Mouse (Mus musculus): ENCODE results near the gene Daam1. TPM values are rescaled to one million over a fixed set of nuclear protein-coding genes. Genes with fewer than 3 reads are reported as not detected.

The Daam1 gene
- polyA plus RNA-seq, 1 experiment from 2014 or later = 19.7 TPM

- H3K4me3 ChIP-seq = no peak overlapping the region
- no peak overlapping the region for H3K27ac ChIP-seq (replicated peaks)
- no peak for ATAC-seq (ENCODE audit: low read depth)
- no peaks in the 10 kb centered on the region for H3K36me3 ChIP-seq
- WGBS = 91% methylated on average over 14 of the region's 14 CpGs
- no peak overlapping the region for H3K4me2 ChIP-seq
- H3K9ac ChIP-seq = no peak overlapping the region
- no peaks in the 10 kb centered on the region for H3K9me3 ChIP-seq
- H3K27me3 ChIP-seq = no peaks in the 10 kb centered on the region; the same call in 1 of the 2 replicates
- H3K4me1 ChIP-seq (replicated peaks) = peaks cover 6% of the 10 kb centered on the region; the same call in 1 of the 2 replicates
Observed at GRCm38 (mm10) chr12:71812567-71812966, 18.3 kb upstream of the Daam1 start.

DNA sequence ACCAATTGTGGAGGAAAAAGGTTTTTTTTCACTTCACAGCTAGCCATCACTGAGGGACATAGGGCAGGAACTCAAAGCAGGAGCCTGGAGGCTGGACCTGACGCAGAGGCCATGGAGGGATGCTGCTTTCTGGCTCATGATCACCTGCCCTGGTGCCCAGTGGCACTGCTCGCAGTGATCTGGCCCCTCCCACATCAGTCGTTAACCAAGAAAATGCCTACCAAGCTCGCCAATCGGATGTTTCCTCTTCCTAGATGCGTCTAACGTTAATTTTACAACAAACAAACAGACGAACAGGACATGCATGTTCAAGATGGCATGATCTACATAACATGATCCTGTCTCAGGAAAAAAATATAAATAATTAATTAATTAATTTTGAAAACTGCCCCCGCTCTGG lies 17.6 kb upstream of the Daam1 start:
- Histone ChIP-seq H3K4me3 (no peak overlapping the region), H3K4me1 (replicated peaks) (peaks cover 6% of the 10 kb centered on the region; the same call in 1 of the 2 replicates), H3K9me3 (no peaks in the 10 kb centered on the region), H3K9ac (no peak overlapping the region), H3K27ac (replicated peaks) (no peak overlapping the region), H3K4me2 (no peak overlapping the region), H3K27me3 (no peaks in the 10 kb centered on the region; the same call in 1 of the 2 replicates), H3K36me3 (no peaks in the 10 kb centered on the region)
- WGBS = 86% methylated on average over 9 of the region's 9 CpGs
- ATAC-seq (ENCODE audit: low read depth) = no peak

DNA sequence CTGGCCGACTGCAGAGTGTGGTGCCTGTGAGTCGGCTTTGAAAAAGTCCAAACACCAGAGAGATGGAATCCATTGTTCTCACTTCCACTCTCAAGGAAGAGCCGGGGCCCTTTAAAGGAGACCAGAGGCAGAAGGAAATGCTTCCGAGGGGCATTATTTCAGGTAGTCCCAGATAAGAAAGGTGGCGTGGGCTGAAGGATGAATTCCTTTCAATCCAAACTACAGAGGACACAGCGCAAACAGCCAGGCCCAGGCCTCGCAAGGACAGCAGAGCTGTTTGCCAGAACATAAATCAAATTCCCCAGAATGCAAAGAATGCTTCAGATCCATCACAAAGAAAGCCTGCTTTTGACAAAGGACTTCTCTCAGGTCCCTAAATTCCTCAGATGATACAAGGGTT lies 17.1 kb upstream of the Daam1 start:
- 21% methylated on average over 7 of the region's 7 CpGs for WGBS
- Histone ChIP-seq H3K27ac (replicated peaks) (no peak overlapping the region), H3K36me3 (no peaks in the 10 kb centered on the region)

GRCm38 (mm10) chr12:71820094-71820493 lies 10.8 kb upstream of the Daam1 start:
- 85% methylated on average over 5 of the region's 5 CpGs for WGBS
- H3K9me3 ChIP-seq = no peaks in the 10 kb centered on the region
- no peak overlapping the region for H3K9ac ChIP-seq
- H3K4me2 ChIP-seq = no peak overlapping the region
- H3K36me3 ChIP-seq = no peaks in the 10 kb centered on the region
- no peaks in the 10 kb centered on the region for H3K4me1 ChIP-seq (replicated peaks)
- no peak overlapping the region for H3K4me3 ChIP-seq
- H3K27me3 ChIP-seq = no peaks in the 10 kb centered on the region
- no peak overlapping the region for H3K27ac ChIP-seq (replicated peaks)
- no peak for ATAC-seq (ENCODE audit: low read depth)

More for the DNA sequence above, 17.1 kb upstream of the Daam1 start:
- H3K27me3 ChIP-seq = no peaks in the 10 kb centered on the region; the same call in 1 of the 2 replicates
- no peaks in the 10 kb centered on the region for H3K9me3 ChIP-seq
- ATAC-seq (ENCODE audit: low read depth) = no peak
- peaks cover 6% of the 10 kb centered on the region; the same call in 1 of the 2 replicates for H3K4me1 ChIP-seq (replicated peaks)
- H3K9ac ChIP-seq = 0 out of 2 replicates have a peak overlapping the region, but pooled peaks have one; percentile 5
- H3K4me2 ChIP-seq = no peak overlapping the region
- no peak overlapping the region for H3K4me3 ChIP-seq

GRCm38 (mm10) chr12:71821272-71821671 lies 9.6 kb upstream of the Daam1 start:
- no peak overlapping the region for H3K27ac ChIP-seq (replicated peaks)
- H3K4me2 ChIP-seq = no peak overlapping the region
- ATAC-seq (ENCODE audit: low read depth) = no peak
- H3K4me3 ChIP-seq = no peak overlapping the region
- WGBS = 93% methylated on average over 5 of the region's 5 CpGs
- H3K9ac ChIP-seq = no peak overlapping the region
- no peaks in the 10 kb centered on the region for H3K36me3 ChIP-seq
- no peaks in the 10 kb centered on the region for H3K9me3 ChIP-seq
- H3K27me3 ChIP-seq = 0 out of 2 replicates have a peak, but pooled peaks cover 3% of the 10 kb centered on the region
- no peaks in the 10 kb centered on the region for H3K4me1 ChIP-seq (replicated peaks)

DNA sequence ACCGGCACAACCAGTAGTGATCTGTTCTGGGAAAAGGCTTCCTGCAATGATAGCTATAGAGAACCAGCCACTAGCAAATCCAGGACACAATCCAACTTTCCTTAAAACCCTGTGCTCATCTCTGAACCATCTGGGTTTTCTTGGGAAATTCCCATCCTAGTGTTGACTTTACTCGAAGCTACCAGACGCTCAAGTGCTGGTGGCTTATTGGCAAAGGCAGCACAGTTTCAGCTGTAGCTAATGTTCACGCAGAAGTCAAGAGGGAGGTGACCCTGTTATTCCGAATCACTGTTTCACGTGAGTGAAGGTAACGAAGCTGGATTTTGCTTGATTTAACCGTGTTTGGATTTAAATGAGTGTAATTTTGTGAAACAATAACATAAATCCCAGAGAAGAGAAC lies 9.1 kb upstream of the Daam1 start:
- Histone ChIP-seq H3K4me2 (no peak overlapping the region), H3K27me3 (0 out of 2 replicates have a peak, but pooled peaks cover 4% of the 10 kb centered on the region), H3K4me3 (no peak overlapping the region), H3K4me1 (replicated peaks) (no peaks in the 10 kb centered on the region), H3K36me3 (no peaks in the 10 kb centered on the region), H3K9me3 (no peaks in the 10 kb centered on the region), H3K27ac (replicated peaks) (no peak overlapping the region), H3K9ac (no peak overlapping the region)
- 81% methylated on average over 8 of the region's 8 CpGs for WGBS
- no peak for ATAC-seq (ENCODE audit: low read depth)

DNA sequence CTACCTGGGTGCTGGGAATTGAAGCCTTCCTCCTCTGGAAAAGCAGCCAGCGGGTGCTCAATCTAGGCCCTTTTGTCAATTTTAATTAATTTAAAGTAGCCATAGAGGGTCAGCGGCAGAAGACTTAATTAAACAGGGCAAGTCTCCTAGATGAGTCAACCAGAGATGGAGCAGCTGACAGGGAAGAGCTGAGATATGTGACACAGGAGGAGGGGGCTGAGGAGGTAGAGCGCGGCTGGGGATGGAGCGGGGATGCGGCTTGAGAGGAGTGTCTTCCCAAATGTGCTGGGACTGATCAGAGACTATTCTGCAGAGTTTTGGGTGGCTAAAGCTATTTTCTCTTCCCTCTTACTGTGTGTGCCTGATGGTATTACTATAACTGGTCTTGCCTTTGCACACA lies 6.0 kb upstream of the Daam1 start:
- H3K4me2 ChIP-seq = no peak overlapping the region
- peaks cover 2% of the 10 kb centered on the region; the same call in 1 of the 2 replicates for H3K4me1 ChIP-seq (replicated peaks)
- peaks cover 4% of the 10 kb centered on the region for H3K27me3 ChIP-seq
- no peaks in the 10 kb centered on the region for H3K36me3 ChIP-seq
- no peak for ATAC-seq (ENCODE audit: low read depth)
- no peak overlapping the region for H3K9ac ChIP-seq
- H3K4me3 ChIP-seq = no peak overlapping the region
- H3K27ac ChIP-seq (replicated peaks) = no peak overlapping the region
- WGBS = 83% methylated on average over 6 of the region's 6 CpGs
- no peaks in the 10 kb centered on the region for H3K9me3 ChIP-seq

- H3K4me1 ChIP-seq (replicated peaks) = peaks cover 35% of the 10 kb centered on the region
- H3K9me3 ChIP-seq = no peaks in the 10 kb centered on the region
- 11% methylated on average over 10 of the region's 10 CpGs for WGBS
- H3K27me3 ChIP-seq = peaks cover 4% of the 10 kb centered on the region
- H3K9ac ChIP-seq = peak overlapping the region; percentile 77
- no peak for ATAC-seq (ENCODE audit: low read depth)
- peak overlapping the region; percentile 85 for H3K27ac ChIP-seq (replicated peaks)
- H3K36me3 ChIP-seq = no peaks in the 10 kb centered on the region
- H3K4me2 ChIP-seq = peak overlapping the region; percentile 69
- peak overlapping the region; percentile 94 for H3K4me3 ChIP-seq
Observed at GRCm38 (mm10) chr12:71830139-71830538, 739 bp upstream of the Daam1 start.

GRCm38 (mm10) chr12:71831258-71832087 lies 595 bp downstream of the Daam1 start:
- ATAC-seq (ENCODE audit: low read depth) = peak; percentile 62
- Histone ChIP-seq H3K27me3 (no peaks in the 10 kb centered on the region; the same call in none of the 2 replicates), H3K36me3 (no peaks in the 10 kb centered on the region), H3K4me2 (peak overlapping the region; percentile 87), H3K4me3 (peak overlapping the region; percentile 94), H3K4me1 (replicated peaks) (peaks cover 46% of the 10 kb centered on the region), H3K9me3 (no peaks in the 10 kb centered on the region), H3K9ac (peak overlapping the region; percentile 98), H3K27ac (replicated peaks) (peak overlapping the region; percentile 97)
- WGBS = under 1% methylated on average over 59 of the region's 59 CpGs

DNA sequence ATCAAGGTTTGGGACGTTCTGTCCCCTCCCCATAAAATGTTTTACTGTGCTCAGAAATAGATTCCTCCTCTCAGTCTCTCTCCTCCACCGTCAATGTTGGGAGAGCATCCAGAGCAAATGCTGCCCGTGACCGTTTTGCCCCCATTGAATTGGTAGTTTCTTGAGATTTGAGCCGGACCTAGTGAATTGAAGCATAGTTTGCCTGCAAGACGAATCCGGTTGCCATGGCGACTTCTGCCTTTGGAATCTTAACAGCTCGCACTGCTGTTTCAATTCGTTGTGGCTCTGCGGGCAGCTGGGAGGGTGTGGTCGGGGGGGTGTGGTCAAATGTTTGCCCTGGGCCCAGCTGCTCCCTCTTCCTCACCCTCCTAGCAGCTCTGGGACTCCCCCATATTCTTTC lies 1.3 kb downstream of the Daam1 start:
- no peak for ATAC-seq (ENCODE audit: low read depth)
- H3K4me3 ChIP-seq = peak overlapping the region; percentile 94
- H3K9ac ChIP-seq = peak overlapping the region; percentile 98
- no peaks in the 10 kb centered on the region for H3K36me3 ChIP-seq
- peak overlapping the region; percentile 97 for H3K27ac ChIP-seq (replicated peaks)
- H3K27me3 ChIP-seq = no peaks in the 10 kb centered on the region; the same call in 1 of the 2 replicates
- H3K4me2 ChIP-seq = peak overlapping the region; percentile 87
- peaks cover 53% of the 10 kb centered on the region for H3K4me1 ChIP-seq (replicated peaks)
- H3K9me3 ChIP-seq = no peaks in the 10 kb centered on the region
- under 1% methylated on average over 12 of the region's 12 CpGs for WGBS

DNA sequence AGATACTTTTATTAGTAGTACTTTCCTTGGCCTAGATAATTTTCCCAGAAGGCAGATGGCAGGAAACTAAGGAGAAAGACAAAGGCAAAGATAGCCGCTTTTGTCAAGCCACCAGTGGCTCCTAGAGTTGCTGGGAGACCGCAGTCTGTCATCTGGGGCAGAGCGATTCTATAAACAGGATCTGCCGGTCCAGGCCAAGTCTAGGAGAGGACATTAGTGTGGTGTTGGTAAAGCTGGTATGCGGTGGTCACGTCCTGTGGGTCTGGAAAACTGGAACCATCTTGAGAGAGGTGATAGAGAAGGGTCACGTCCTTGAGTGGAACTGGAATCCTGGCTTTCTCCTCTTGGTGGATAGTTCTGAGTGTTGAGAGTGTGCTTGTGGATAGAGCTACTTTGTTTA lies 3.2 kb downstream of the Daam1 start:
- no peak for ATAC-seq (ENCODE audit: low read depth)
- 57% methylated on average over 7 of the region's 7 CpGs for WGBS
- Histone ChIP-seq H3K4me2 (peak overlapping the region; percentile 24; the same call in 1 of the 2 replicates), H3K27ac (replicated peaks) (no peak overlapping the region), H3K9me3 (no peaks in the 10 kb centered on the region), H3K27me3 (no peaks in the 10 kb centered on the region), H3K36me3 (no peaks in the 10 kb centered on the region), H3K4me3 (no peak overlapping the region), H3K9ac (no peak overlapping the region), H3K4me1 (replicated peaks) (peaks cover 71% of the 10 kb centered on the region)

GRCm38 (mm10) chr12:71835966-71836668 lies 5.2 kb downstream of the Daam1 start:
- no peaks in the 10 kb centered on the region for H3K36me3 ChIP-seq
- H3K9ac ChIP-seq = no peak overlapping the region
- ATAC-seq (ENCODE audit: low read depth) = no peak
- no peaks in the 10 kb centered on the region for H3K9me3 ChIP-seq
- H3K4me2 ChIP-seq = no peak overlapping the region
- no peaks in the 10 kb centered on the region for H3K27me3 ChIP-seq
- H3K4me1 ChIP-seq (replicated peaks) = peaks cover 85% of the 10 kb centered on the region
- WGBS = 81% methylated on average over 5 of the region's 5 CpGs
- no peak overlapping the region for H3K27ac ChIP-seq (replicated peaks)
- H3K4me3 ChIP-seq = no peak overlapping the region
